Mouse (Mus musculus) neural tube, embryonic 11.5 days (tissue): Measurements from ENCODE around the gene Gm42420. TPM values are rescaled to one million over a fixed set of nuclear protein-coding genes. Genes with fewer than 3 reads are reported as not detected.
A peak's percentile ranks its signal among the peaks of the same experiment; 100 is the strongest.

Experiments
- ATAC-seq: fragments of 200-750 bp; cut with Nextera tagmentation; 2 replicates; pipeline ENCODE4 v1.8.0; 2017; ENCODE audit warnings: moderate number of reproducible peaks, mild to moderate bottlenecking, moderate TSS enrichment, moderate library complexity; ENCODE audit not compliant: insufficient read depth, low FRiP score, low TSS enrichment
- DNase-seq: peaks from one replicate; pipeline ENCODE4 v3.0.0-alpha.2; 2015; ENCODE audit warnings: low spot score
- H3K27ac ChIP-seq: fragments of 300-500 bp; sonication (generic); 2 replicates; pipeline ENCODE4 v1.5.1; 2014; ENCODE audit warnings: low read depth, mild to moderate bottlenecking, low read length
- H3K27me3 ChIP-seq: fragments of 300-500 bp; sonication (generic); 2 replicates; pipeline ENCODE4 v1.6.1; 2014; ENCODE audit warnings: mild to moderate bottlenecking, low read length, mixed read lengths; ENCODE audit not compliant: control insufficient read depth, insufficient read depth
- H3K36me3 ChIP-seq: fragments of 300-500 bp; sonication (generic); 2 replicates; pipeline ENCODE4 v1.6.1; 2014; ENCODE audit warnings: mild to moderate bottlenecking, low read length, moderate library complexity, mixed read lengths; ENCODE audit not compliant: control insufficient read depth, insufficient read depth
- H3K4me1 ChIP-seq: fragments of 300-500 bp; sonication (generic); 2 replicates; pipeline ENCODE4 v1.6.1; 2014; ENCODE audit warnings: low read length, mixed read lengths; ENCODE audit not compliant: control insufficient read depth, insufficient read depth
- H3K4me2 ChIP-seq: fragments of 300-500 bp; sonication (generic); 2 replicates; pipeline ENCODE4 v1.6.1; 2014; ENCODE audit warnings: low read depth, mild to moderate bottlenecking, moderate library complexity
- H3K4me3 ChIP-seq: fragments of 300-500 bp; sonication (generic); 2 replicates; pipeline ENCODE4 v1.5.1; 2014; ENCODE audit warnings: low read depth, low read length
- H3K9ac ChIP-seq: fragments of 300-500 bp; sonication (generic); 2 replicates; pipeline ENCODE4 v1.6.1; 2014; ENCODE audit warnings: mild to moderate bottlenecking, low read length
- H3K9me3 ChIP-seq: fragments of 300-500 bp; sonication (generic); 2 replicates; pipeline ENCODE4 v1.6.1; 2016; ENCODE audit warnings: low read length; ENCODE audit not compliant: control insufficient read depth
- WGBS: fragments of 180-500 bp; shearing (Covaris S2); extraction: QIAGEN DNeasy Blood & Tissue Kit; methylation state at CpG from one replicate; pipeline ENCODE4 v1.1.7; 2014; 5-methylcytosine and 5-hydroxymethylcytosine counted together
- polyA plus RNA-seq: library from polyadenylated mRNA; unstranded; fragments of >200 nt; fragmentation: Nextera tagmentation; extraction: Ambion mirVana; gene quantifications from 2 replicates; pipeline ENCODE4 v1.2.1, GENCODE M21; 2014

The Gm42420 gene
- polyA plus RNA-seq, 1 experiment from 2014 or later, result 2.1 TPM

- DNase-seq (no peak), ATAC-seq (no peak)
- Histone ChIP-seq H3K4me3 (no peak overlapping the region), H3K4me1 (peaks cover 35% of the 10 kb centered on the region), H3K36me3 (no peaks in the 10 kb centered on the region), H3K4me2 (no peak overlapping the region), H3K27me3 (no peaks in the 10 kb centered on the region), H3K27ac (no peak overlapping the region), H3K9me3 (no peaks in the 10 kb centered on the region), H3K9ac (no peak overlapping the region)
- 85% methylated on average over 7 of the region's 7 CpGs for WGBS
Measured at GRCm38 (mm10) chr6:39545474-39545873, 40.1 kb upstream of the Gm42420 start.

GRCm38 (mm10) chr6:39548030-39548429, 37.5 kb upstream of the Gm42420 start:
- 74% methylated on average over 5 of the region's 5 CpGs for WGBS

DNA sequence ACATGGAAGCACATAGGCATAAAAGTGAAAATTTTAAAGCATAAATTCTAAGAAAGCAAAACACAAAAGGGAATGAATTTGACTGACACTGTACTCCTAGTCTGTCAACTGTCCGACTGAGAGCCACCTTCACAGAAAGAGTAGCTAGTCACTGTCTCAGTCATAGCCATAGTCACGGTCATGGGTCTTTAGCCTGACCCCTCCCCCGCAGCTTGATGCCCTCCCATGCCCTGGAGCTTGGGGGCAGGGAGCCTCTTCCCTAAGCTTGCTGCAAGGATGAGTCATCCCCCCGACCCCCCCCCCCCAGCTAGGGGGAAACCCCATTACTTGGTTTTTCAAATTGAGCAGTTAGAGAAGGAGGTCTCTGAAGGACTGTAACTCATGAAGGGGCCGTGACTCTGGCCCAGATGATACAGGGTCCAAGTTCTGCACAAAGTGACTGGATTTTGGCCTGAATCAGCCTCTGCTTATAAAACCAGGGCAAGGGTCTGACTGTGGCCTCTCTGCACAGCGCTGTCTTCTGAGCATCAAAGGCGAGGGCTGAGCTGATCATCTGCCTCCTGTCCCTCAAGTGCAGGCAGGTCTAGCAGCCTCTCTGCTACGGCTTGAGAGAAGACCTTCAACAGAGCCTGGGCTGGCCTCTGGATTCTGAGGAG, 33.4 kb upstream of the Gm42420 start:
- Histone ChIP-seq H3K27ac (no peak overlapping the region), H3K4me2 (no peak overlapping the region), H3K4me3 (no peak overlapping the region), H3K36me3 (no peaks in the 10 kb centered on the region), H3K4me1 (peaks cover 20% of the 10 kb centered on the region), H3K9me3 (no peaks in the 10 kb centered on the region), H3K9ac (no peak overlapping the region), H3K27me3 (no peaks in the 10 kb centered on the region)
- ATAC-seq, result no peak
- DNase-seq, result no peak
- 74% methylated on average over 8 of the region's 8 CpGs for WGBS

More at GRCm38 (mm10) chr6:39548030-39548429, 37.5 kb upstream of the Gm42420 start:
- H3K27me3 ChIP-seq, result no peaks in the 10 kb centered on the region
- H3K4me3 ChIP-seq, result no peak overlapping the region
- ATAC-seq (no peak), DNase-seq (no peak)
- H3K9ac ChIP-seq, result no peak overlapping the region
- peaks cover 29% of the 10 kb centered on the region for H3K4me1 ChIP-seq
- no peak overlapping the region for H3K4me2 ChIP-seq
- H3K9me3 ChIP-seq, result no peaks in the 10 kb centered on the region
- no peak overlapping the region for H3K27ac ChIP-seq
- no peaks in the 10 kb centered on the region for H3K36me3 ChIP-seq

DNA sequence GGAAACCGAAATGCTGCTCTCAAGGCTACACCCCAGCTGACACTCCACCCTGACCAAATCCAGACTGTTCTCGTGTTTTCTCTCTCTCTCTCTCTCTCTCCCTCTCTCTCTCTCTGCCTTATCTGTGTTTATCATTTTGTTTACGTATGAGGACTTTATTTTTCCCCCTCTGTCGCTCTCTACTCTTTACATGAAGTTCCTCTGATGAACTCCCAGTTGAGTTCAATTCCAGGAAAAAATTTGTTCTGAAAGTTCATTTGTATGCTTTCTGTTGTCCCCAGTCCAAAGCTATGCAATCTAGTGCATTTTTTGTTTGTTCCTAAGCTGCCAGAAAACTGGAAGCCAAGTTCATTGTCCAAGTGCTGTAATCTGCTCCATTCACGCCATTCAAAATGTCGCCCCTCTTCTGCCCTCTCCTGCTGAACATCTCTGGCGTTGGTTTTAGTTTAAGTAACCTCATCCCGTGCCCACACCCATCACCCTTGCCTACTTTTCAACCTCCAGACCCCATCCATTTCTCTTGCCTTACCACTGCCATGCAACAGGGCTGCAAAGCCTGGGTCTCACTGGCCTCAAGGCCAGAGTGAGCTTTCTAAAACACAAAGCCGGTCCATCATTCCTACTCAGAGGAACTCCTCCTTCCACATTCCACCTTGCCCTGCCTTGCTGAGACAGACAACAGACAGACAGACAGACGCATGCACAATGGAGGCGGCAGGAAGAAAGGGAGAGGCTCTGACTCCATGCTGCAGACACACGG, 30.5 kb upstream of the Gm42420 start:
- Histone ChIP-seq H3K4me3 (0 out of 2 replicates have a peak overlapping the region, but pooled peaks have one; percentile 4), H3K27me3 (no peaks in the 10 kb centered on the region), H3K27ac (no peak overlapping the region), H3K4me2 (peak overlapping the region; percentile 54), H3K4me1 (peaks cover 30% of the 10 kb centered on the region), H3K9me3 (no peaks in the 10 kb centered on the region), H3K9ac (peak overlapping the region; percentile 10; the same call in 1 of the 2 replicates), H3K36me3 (no peaks in the 10 kb centered on the region)
- DNase-seq, result no peak
- 81% methylated on average over 12 of the region's 12 CpGs for WGBS
- ATAC-seq, result no peak

- Histone ChIP-seq H3K9me3 (no peaks in the 10 kb centered on the region), H3K36me3 (no peaks in the 10 kb centered on the region), H3K4me1 (peaks cover 30% of the 10 kb centered on the region), H3K27ac (no peak overlapping the region), H3K4me2 (peak overlapping the region; percentile 54), H3K4me3 (0 out of 2 replicates have a peak overlapping the region, but pooled peaks have one; percentile 4), H3K9ac (peak overlapping the region; percentile 10; the same call in 1 of the 2 replicates), H3K27me3 (no peaks in the 10 kb centered on the region)
- WGBS, result 90% methylated on average over 2 of the region's 2 CpGs
- ATAC-seq (no peak), DNase-seq (no peak)
Measured at GRCm38 (mm10) chr6:39555648-39555945, 30.0 kb upstream of the Gm42420 start.

DNA sequence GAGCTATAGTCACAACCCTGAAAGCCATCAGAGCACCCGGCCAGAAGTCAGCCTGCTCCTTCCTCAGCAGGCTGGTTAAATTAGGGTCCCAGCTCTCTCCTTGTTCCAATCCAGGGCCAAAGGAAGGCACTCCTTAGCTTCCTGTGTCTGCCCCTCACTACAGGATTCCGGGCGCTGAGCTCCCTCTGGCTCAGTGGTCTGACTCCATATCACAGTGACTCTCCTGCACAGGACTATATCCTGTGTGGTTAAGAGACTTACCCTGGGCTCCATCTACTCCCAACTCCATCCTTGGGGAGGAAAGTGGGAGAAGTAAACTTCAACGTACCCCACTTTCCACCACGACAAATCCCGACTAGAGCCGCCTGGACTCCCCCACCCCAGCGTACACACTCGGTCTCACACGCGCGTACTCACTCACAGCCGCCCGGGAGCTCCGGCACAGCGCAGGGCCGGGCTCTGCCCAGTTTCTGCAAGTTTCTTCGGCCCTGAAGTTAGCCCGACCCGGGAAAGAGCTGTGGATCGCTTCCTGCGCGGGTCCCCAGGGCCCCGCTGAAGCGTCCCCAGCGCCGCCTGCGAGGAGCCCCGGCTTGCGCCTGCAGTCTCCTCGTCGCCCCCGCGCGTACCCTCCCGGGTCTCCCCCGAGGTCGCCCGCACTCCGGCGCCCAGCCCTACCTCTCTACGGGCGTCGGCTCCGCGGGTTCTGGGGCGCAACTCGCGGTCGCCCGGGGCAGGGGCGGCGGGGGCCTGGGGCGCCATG, 28.5 kb upstream of the Gm42420 start:
- Histone ChIP-seq H3K4me3 (peak overlapping the region; percentile 94), H3K9ac (peak overlapping the region; percentile 99), H3K9me3 (no peaks in the 10 kb centered on the region), H3K4me1 (peaks cover 29% of the 10 kb centered on the region), H3K27ac (peak overlapping the region; percentile 93), H3K27me3 (no peaks in the 10 kb centered on the region), H3K4me2 (peak overlapping the region; percentile 54), H3K36me3 (no peaks in the 10 kb centered on the region)
- ATAC-seq (peak; percentile 67), DNase-seq (peak; percentile 68)
- under 1% methylated on average over 44 of the region's 54 CpGs for WGBS

GRCm38 (mm10) chr6:39557723-39558261, 27.8 kb upstream of the Gm42420 start, which contains the start of gene Dennd2a:
Gene Dennd2a (minus strand): TSS chr6:39557867.
- Histone ChIP-seq H3K9me3 (no peaks in the 10 kb centered on the region), H3K4me3 (peak within 1 kb of the TSS; percentile 94), H3K27me3 (no peaks in the 10 kb centered on the region), H3K36me3 (no peaks in the 10 kb centered on the region), H3K4me1 (peaks cover 25% of the 10 kb centered on the region), H3K9ac (peak within 1 kb of the TSS; percentile 99), H3K27ac (peak within 1 kb of the TSS; percentile 93), H3K4me2 (peak within 1 kb of the TSS; percentile 54)
- under 1% methylated on average over 37 of the region's 50 CpGs for WGBS
- ATAC-seq (peak; percentile 94), DNase-seq (peak; percentile 96)

DNA sequence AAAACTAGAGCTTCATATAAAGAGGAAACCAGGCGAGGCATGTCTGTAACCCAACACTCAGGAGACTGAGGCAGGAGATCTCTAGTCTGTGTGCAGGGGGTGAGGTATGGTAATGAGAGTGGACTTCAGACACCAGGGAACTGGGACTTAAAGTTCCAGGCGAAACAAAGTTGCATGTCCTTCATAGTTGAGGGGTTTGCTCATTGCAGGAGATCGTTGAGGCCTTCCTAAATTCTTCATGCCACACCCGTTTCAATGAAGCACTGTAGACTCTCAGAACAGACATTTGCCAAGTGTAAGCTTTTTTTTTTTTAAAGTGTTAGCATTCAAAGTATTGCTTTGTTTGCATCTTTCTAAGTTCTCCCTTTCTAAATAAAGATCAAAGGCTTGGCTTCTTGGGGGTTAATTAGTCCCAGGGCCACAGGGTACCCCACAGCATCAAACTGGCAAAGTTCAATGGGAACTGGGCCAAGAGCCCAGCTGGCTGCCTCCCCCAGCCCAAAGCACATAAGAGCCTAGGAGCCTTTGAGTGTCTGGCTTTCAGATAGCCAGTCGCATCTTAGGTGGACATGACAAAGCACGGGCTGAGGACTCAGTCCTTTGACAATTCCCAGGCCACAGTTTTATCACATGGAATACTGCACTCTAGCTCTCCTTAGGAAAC, 26.1 kb upstream of the Gm42420 start:
- ATAC-seq, result no peak

More for the DNA sequence above, 26.1 kb upstream of the Gm42420 start:
- no peak overlapping the region for H3K4me3 ChIP-seq
- no peaks in the 10 kb centered on the region for H3K27me3 ChIP-seq
- H3K9ac ChIP-seq, result no peak overlapping the region
- H3K4me2 ChIP-seq, result no peak overlapping the region
- H3K36me3 ChIP-seq, result no peaks in the 10 kb centered on the region
- no peak overlapping the region for H3K27ac ChIP-seq
- H3K4me1 ChIP-seq, result peaks cover 25% of the 10 kb centered on the region
- DNase-seq, result no peak
- no peaks in the 10 kb centered on the region for H3K9me3 ChIP-seq
- 58% methylated on average over 6 of the region's 6 CpGs for WGBS
